Comparison of ENCODE assay signal across 12 mouse cellular contexts in genomic region chr13:73270451-73271081, GRCm38 (mm10). TPM values are rescaled to one million over a fixed set of nuclear protein-coding genes. Genes with fewer than 3 reads are reported as not detected.
DNase-seq lines count a peak whose midpoint lies in the region; ATAC-seq lines count a peak whose summit lies in the region.
"Had no signal": no experiment of that assay in that cellular context is flagged by ENCODE, and none has a peak within 500 bp of the region (broad histone marks: within the 10 kb centered on the region; RNA-seq: fewer than 3 reads in every experiment).

No protein-coding gene starts in this region.

- H3K27me3 ChIP-seq in kidney, embryonic 14.5 days (ENCODE audit: control insufficient read depth, insufficient read depth, low read length), result peaks cover 92% of the 10 kb centered on the region
- peaks cover 99% of the 10 kb centered on the region for H3K27me3 ChIP-seq in embryonic facial prominence, embryonic 13.5 days
- H3K27me3 ChIP-seq in intestine, embryonic 16.5 days (replicated peaks; ENCODE audit: control insufficient read depth, insufficient read depth, low read length), result peaks cover 79% of the 10 kb centered on the region
- H3K27me3 ChIP-seq in neural tube, embryonic 15.5 days (replicated peaks), result peaks cover 94% of the 10 kb centered on the region

- no peak overlapping the region for H3K27ac ChIP-seq in kidney, embryonic 14.5 days (ENCODE audit: low read depth, low read length)
- H3K27ac ChIP-seq in embryonic facial prominence, embryonic 13.5 days, result no peak overlapping the region
- H3K27ac ChIP-seq in intestine, embryonic 16.5 days (ENCODE audit: low read length), result no peak overlapping the region
- H3K27ac ChIP-seq in neural tube, embryonic 15.5 days (replicated peaks), result no peak overlapping the region

- no peak for DNase-seq in kidney, adult 11 months
- no peak for DNase-seq in urinary bladder, postnatal 36 days (ENCODE audit: low spot score in 2 of 2)
- DNase-seq in layer of hippocampus, adult 9-10 months (ENCODE audit: low spot score), result no peak
- no peak for DNase-seq in adrenal gland, postnatal 14 days
- DNase-seq: cerebellum, postnatal 14 days; kidney, postnatal 14 days; lung, adult 18-20 months had no signal

- H3K4me2 ChIP-seq in kidney, embryonic 14.5 days (replicated peaks; ENCODE audit: low read depth, low read length), result no peak overlapping the region
- H3K4me2 ChIP-seq in embryonic facial prominence, embryonic 13.5 days, result 0 out of 2 replicates have a peak overlapping the region, but pooled peaks have one; percentile 55
- peak overlapping the region; percentile 61 for H3K4me2 ChIP-seq in intestine, embryonic 16.5 days (ENCODE audit: low read depth, low read length)
- peak overlapping the region; percentile 61 for H3K4me2 ChIP-seq in neural tube, embryonic 15.5 days

- H3K36me3 ChIP-seq in kidney, embryonic 14.5 days (ENCODE audit: control insufficient read depth, insufficient read depth, low read length), result no peaks in the 10 kb centered on the region
- no peaks in the 10 kb centered on the region for H3K36me3 ChIP-seq in embryonic facial prominence, embryonic 13.5 days
- no peaks in the 10 kb centered on the region for H3K36me3 ChIP-seq in intestine, embryonic 16.5 days (ENCODE audit: control insufficient read depth, insufficient read depth, low read length)
- H3K36me3 ChIP-seq in neural tube, embryonic 15.5 days, result no peaks in the 10 kb centered on the region

- no peaks in the 10 kb centered on the region for H3K9me3 ChIP-seq in kidney, embryonic 14.5 days (ENCODE audit: control insufficient read depth, low read length)
- no peaks in the 10 kb centered on the region for H3K9me3 ChIP-seq in embryonic facial prominence, embryonic 13.5 days
- no peaks in the 10 kb centered on the region for H3K9me3 ChIP-seq in intestine, embryonic 16.5 days (ENCODE audit: control insufficient read depth, low read length)
- H3K9me3 ChIP-seq in neural tube, embryonic 15.5 days (replicated peaks), result no peaks in the 10 kb centered on the region

- no peak overlapping the region for H3K9ac ChIP-seq in kidney, embryonic 14.5 days (ENCODE audit: low read depth, low read length)
- no peak overlapping the region for H3K9ac ChIP-seq in embryonic facial prominence, embryonic 13.5 days
- no peak overlapping the region for H3K9ac ChIP-seq in intestine, embryonic 16.5 days (ENCODE audit: low read depth, low read length)
- no peak overlapping the region for H3K9ac ChIP-seq in neural tube, embryonic 15.5 days (replicated peaks)

- peak overlapping the region; percentile 27; the same call in 1 of the 2 replicates for H3K4me3 ChIP-seq in kidney, embryonic 14.5 days (ENCODE audit: low read length)
- 0 out of 2 replicates have a peak overlapping the region, but pooled peaks have one; percentile 12 for H3K4me3 ChIP-seq in embryonic facial prominence, embryonic 13.5 days
- H3K4me3 ChIP-seq in intestine, embryonic 16.5 days (ENCODE audit: low read length), result peak overlapping the region; percentile 41
- no peak overlapping the region for H3K4me3 ChIP-seq in neural tube, embryonic 15.5 days (replicated peaks)

- peaks cover 5% of the 10 kb centered on the region for H3K4me1 ChIP-seq in kidney, embryonic 14.5 days (ENCODE audit: control insufficient read depth, insufficient read depth, low read length)
- H3K4me1 ChIP-seq in embryonic facial prominence, embryonic 13.5 days, result peaks cover 24% of the 10 kb centered on the region
- peaks cover 16% of the 10 kb centered on the region; the same call in 1 of the 2 replicates for H3K4me1 ChIP-seq in intestine, embryonic 16.5 days (ENCODE audit: control insufficient read depth, insufficient read depth, low read length)
- H3K4me1 ChIP-seq in neural tube, embryonic 15.5 days, result peaks cover 28% of the 10 kb centered on the region

- ATAC-seq in kidney, embryonic 14.5 days (ENCODE audit: low FRiP score, low TSS enrichment), result no peak
- no peak for ATAC-seq in embryonic facial prominence, embryonic 13.5 days (ENCODE audit: insufficient number of reproducible peaks, insufficient read depth, low FRiP score, low TSS enrichment, low read depth)
- no peak for ATAC-seq in intestine, embryonic 16.5 days
- ATAC-seq in neural tube, embryonic 15.5 days (ENCODE audit: low FRiP score), result no peak

- WGBS in kidney, embryonic 14.5 days, result 6% methylated on average over 22 of the region's 22 CpGs
- 4% methylated on average over 22 of the region's 22 CpGs for WGBS in embryonic facial prominence, embryonic 13.5 days
- 7% methylated on average over 22 of the region's 22 CpGs for WGBS in intestine, embryonic 16.5 days
- 4% methylated on average over 22 of the region's 22 CpGs for WGBS in neural tube, embryonic 15.5 days

RNA-seq across cellular contexts. Expression of gene Irx4, which starts 10.3 kb away (rescaled TPM):
- polyA plus RNA-seq in kidney, embryonic 14.5 days (2014; fragmentation: Nextera tagmentation; extraction: Ambion mirVana), result 0.31 and 0.49 TPM in 2 replicates
- 11.6 and 13.3 TPM in 2 replicates for polyA plus RNA-seq in embryonic facial prominence, embryonic 13.5 days (2015; fragmentation: Nextera tagmentation; extraction: Ambion mirVana)
- polyA plus RNA-seq in intestine, embryonic 16.5 days (2015; fragmentation: Nextera tagmentation; extraction: Ambion mirVana), result 0.42 and 0.44 TPM in 2 replicates
- polyA plus RNA-seq in neural tube, embryonic 15.5 days (2015; fragmentation: Nextera tagmentation; extraction: Ambion mirVana), result 1.3 and 1.5 TPM in 2 replicates
- total RNA-seq in adrenal gland, postnatal 14 days (2021), result not detected in 2 replicates
- total RNA-seq: adrenal gland, adult 18-20 months had no signal

RNA-seq across cellular contexts. Expression of gene Mrpl36, which starts 57.7 kb away (rescaled TPM):
- 129 and 132 TPM in 2 replicates for polyA plus RNA-seq in kidney, embryonic 14.5 days (2014; fragmentation: Nextera tagmentation; extraction: Ambion mirVana)
- 134 and 136 TPM in 2 replicates for polyA plus RNA-seq in embryonic facial prominence, embryonic 13.5 days (2015; fragmentation: Nextera tagmentation; extraction: Ambion mirVana)
- 152 and 158 TPM in 2 replicates for polyA plus RNA-seq in intestine, embryonic 16.5 days (2015; fragmentation: Nextera tagmentation; extraction: Ambion mirVana)
- 84.2 and 98.5 TPM in 2 replicates for polyA plus RNA-seq in neural tube, embryonic 15.5 days (2015; fragmentation: Nextera tagmentation; extraction: Ambion mirVana)
- total RNA-seq in adrenal gland, postnatal 14 days (2021), result 63.2 and 65.9 TPM in 2 replicates

RNA-seq across cellular contexts. Expression of gene Ndufs6, which starts 57.8 kb away (rescaled TPM):
- 323 and 434 TPM in 2 replicates for polyA plus RNA-seq in kidney, embryonic 14.5 days (2014; fragmentation: Nextera tagmentation; extraction: Ambion mirVana)
- 389 and 415 TPM in 2 replicates for polyA plus RNA-seq in embryonic facial prominence, embryonic 13.5 days (2015; fragmentation: Nextera tagmentation; extraction: Ambion mirVana)
- 516 and 539 TPM in 2 replicates for polyA plus RNA-seq in intestine, embryonic 16.5 days (2015; fragmentation: Nextera tagmentation; extraction: Ambion mirVana)
- polyA plus RNA-seq in neural tube, embryonic 15.5 days (2015; fragmentation: Nextera tagmentation; extraction: Ambion mirVana), result 437 and 462 TPM in 2 replicates
- 425 and 429 TPM in 2 replicates for total RNA-seq in adrenal gland, postnatal 14 days (2021)
